Mouse (Mus musculus): Measurements from ENCODE around the gene Unc93b1. TPM values are rescaled to one million over a fixed set of nuclear protein-coding genes. Genes with fewer than 3 reads are reported as not detected.

Unc93b1 gene
- polyA plus RNA-seq, 1 experiment from 2014 or later, result 15.0 TPM

GRCm38 (mm10) chr19:3922661-3923371 is 12.2 kb upstream of the Unc93b1 start:
- WGBS, result 55% methylated on average over 10 of the region's 10 CpGs
- Histone ChIP-seq H3K36me3 (no peaks in the 10 kb centered on the region), H3K27me3 (no peaks in the 10 kb centered on the region), H3K27ac (no peak overlapping the region), H3K4me2 (replicated peaks) (no peak overlapping the region), H3K9ac (no peak overlapping the region), H3K9me3 (no peaks in the 10 kb centered on the region), H3K4me3 (no peak overlapping the region), H3K4me1 (peaks cover 11% of the 10 kb centered on the region; the same call in 1 of the 2 replicates)
- no peak for ATAC-seq (ENCODE audit: low FRiP score, low read depth)

DNA sequence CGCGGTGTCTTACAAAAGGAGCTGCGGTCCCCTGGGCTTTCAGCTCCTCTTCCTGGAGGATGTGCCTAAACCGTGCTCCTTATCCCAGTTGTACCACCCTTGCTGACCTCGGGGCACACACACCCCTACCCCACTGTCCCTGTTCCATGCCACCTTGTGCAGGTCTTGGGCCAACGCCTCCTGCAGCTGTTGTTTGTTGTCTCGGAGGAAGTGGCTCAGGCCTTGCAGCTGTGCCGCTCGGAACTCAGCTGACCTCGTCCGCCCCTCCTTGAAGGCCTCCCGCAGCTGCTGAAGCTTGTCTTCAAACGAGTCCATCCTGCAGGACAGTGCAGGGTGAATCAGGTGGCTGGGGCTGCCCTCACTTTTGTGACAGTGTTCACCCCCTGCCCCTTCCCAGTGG is 11.4 kb upstream of the Unc93b1 start:
- peak; percentile 31; the same call in 1 of the 2 replicates for ATAC-seq (ENCODE audit: low FRiP score, low read depth)
- Histone ChIP-seq H3K9ac (no peak overlapping the region), H3K27me3 (no peaks in the 10 kb centered on the region), H3K4me1 (peaks cover 11% of the 10 kb centered on the region; the same call in 1 of the 2 replicates), H3K27ac (peak overlapping the region; percentile 49; the same call in 1 of the 2 replicates), H3K9me3 (no peaks in the 10 kb centered on the region), H3K36me3 (no peaks in the 10 kb centered on the region), H3K4me2 (replicated peaks) (no peak overlapping the region), H3K4me3 (no peak overlapping the region)
- WGBS, result 56% methylated on average over 13 of the region's 13 CpGs

DNA sequence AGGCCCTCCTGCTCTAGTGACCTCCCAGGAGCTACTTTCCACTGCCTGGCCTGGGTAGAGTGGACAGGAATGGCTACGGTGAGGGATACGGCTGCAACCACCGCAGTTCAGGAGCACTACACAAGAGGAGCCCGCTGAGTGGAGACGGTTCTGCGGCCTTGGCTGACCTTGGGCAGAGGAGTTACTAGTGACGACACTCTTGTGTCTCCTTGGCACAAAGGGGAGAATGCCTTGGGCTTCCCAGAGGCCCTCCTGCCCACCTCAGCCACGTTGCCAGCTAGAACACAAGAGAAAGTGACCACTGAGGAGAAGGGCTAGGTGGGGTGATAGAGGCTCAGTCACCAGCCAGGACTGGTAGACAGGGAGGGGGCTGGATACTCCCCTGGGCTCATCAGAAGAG is 10.8 kb upstream of the Unc93b1 start:
- no peaks in the 10 kb centered on the region for H3K9me3 ChIP-seq
- no peak overlapping the region for H3K4me2 ChIP-seq (replicated peaks)
- no peaks in the 10 kb centered on the region for H3K36me3 ChIP-seq
- peaks cover 17% of the 10 kb centered on the region for H3K4me1 ChIP-seq
- no peak for ATAC-seq (ENCODE audit: low FRiP score, low read depth)
- no peaks in the 10 kb centered on the region for H3K27me3 ChIP-seq
- H3K9ac ChIP-seq, result no peak overlapping the region
- no peak overlapping the region for H3K4me3 ChIP-seq
- WGBS, result 84% methylated on average over 8 of the region's 8 CpGs
- H3K27ac ChIP-seq, result peak overlapping the region; percentile 49; the same call in 1 of the 2 replicates

GRCm38 (mm10) chr19:3924868-3925267 is 10.1 kb upstream of the Unc93b1 start:
- H3K9me3 ChIP-seq, result no peaks in the 10 kb centered on the region
- no peak for ATAC-seq (ENCODE audit: low FRiP score, low read depth)
- H3K36me3 ChIP-seq, result no peaks in the 10 kb centered on the region
- H3K9ac ChIP-seq, result no peak overlapping the region
- H3K27ac ChIP-seq, result no peak overlapping the region
- no peaks in the 10 kb centered on the region for H3K27me3 ChIP-seq
- H3K4me2 ChIP-seq (replicated peaks), result no peak overlapping the region
- WGBS, result 90% methylated on average over 7 of the region's 7 CpGs
- H3K4me1 ChIP-seq, result peaks cover 24% of the 10 kb centered on the region
- H3K4me3 ChIP-seq, result no peak overlapping the region

DNA sequence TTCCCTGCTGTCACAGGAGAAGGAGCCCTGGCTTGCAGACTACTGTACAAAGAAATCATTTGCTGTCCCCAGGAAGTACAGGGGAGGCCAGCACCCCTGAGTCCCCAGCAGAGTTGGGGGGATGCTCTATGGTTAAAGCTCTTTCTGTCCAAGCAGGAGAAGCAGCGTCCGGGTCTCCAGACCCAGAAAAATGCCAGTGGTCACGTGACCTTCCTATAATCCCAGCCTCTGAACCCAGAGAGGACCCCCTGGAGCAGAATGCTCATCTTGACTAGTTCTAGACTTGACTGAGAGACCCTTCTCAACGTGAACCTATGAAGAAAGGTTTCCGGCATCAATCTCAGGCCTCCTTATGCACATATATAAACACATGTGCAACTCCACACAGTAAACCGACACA is 9.1 kb upstream of the Unc93b1 start:
- 75% methylated on average over 6 of the region's 6 CpGs for WGBS
- Histone ChIP-seq H3K9ac (no peak overlapping the region), H3K4me1 (peaks cover 34% of the 10 kb centered on the region), H3K36me3 (no peaks in the 10 kb centered on the region), H3K27me3 (no peaks in the 10 kb centered on the region), H3K9me3 (no peaks in the 10 kb centered on the region), H3K4me2 (replicated peaks) (no peak overlapping the region), H3K4me3 (no peak overlapping the region), H3K27ac (no peak overlapping the region)
- ATAC-seq (ENCODE audit: low FRiP score, low read depth), result no peak

DNA sequence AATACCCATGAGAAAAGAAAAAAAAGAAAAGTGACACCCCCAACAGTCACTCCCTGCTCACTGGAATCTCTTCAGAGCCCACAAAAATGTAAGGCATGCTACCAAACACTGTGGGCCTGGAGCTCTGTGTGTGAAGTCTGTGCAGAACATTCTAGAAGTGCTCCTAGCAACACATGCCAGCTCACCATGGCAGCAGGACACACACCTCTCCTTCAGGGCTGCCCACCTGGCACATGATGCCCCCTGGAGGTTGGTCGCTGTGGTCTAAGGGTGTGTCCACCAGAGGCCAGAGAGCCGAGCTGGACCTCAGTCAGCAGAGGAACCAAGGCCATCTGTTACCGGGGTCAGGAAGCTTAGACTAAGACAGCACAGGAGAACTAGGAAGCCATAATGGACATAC is 8.7 kb upstream of the Unc93b1 start:
- H3K27ac ChIP-seq, result no peak overlapping the region
- no peaks in the 10 kb centered on the region for H3K27me3 ChIP-seq
- 70% methylated on average over 3 of the region's 3 CpGs for WGBS
- no peak overlapping the region for H3K4me3 ChIP-seq
- ATAC-seq (ENCODE audit: low FRiP score, low read depth), result no peak
- no peak overlapping the region for H3K9ac ChIP-seq
- H3K4me1 ChIP-seq, result peaks cover 34% of the 10 kb centered on the region
- H3K36me3 ChIP-seq, result no peaks in the 10 kb centered on the region
- no peaks in the 10 kb centered on the region for H3K9me3 ChIP-seq
- H3K4me2 ChIP-seq (replicated peaks), result no peak overlapping the region

DNA sequence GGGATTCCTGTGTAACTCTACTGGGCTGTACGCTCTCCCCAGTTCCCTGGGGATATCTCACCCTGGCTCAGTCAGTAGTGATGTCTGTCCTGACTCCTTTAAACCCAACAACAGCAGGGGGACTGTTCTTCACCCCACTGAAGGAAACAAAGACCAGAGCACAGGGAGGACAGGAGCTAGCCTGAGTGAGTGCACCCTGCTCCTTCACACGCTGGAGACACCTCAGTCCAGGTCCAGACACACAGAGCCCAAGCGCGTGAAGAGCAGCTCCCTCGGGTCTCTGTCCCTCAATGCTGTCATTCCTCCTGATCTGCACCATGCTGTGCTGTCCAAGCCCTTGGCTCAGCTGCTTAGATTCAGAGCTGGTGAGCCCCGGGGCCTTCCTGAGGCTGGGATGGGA is 8.3 kb upstream of the Unc93b1 start:
- Histone ChIP-seq H3K9me3 (no peaks in the 10 kb centered on the region), H3K9ac (no peak overlapping the region), H3K4me3 (no peak overlapping the region), H3K27ac (no peak overlapping the region), H3K4me1 (peaks cover 34% of the 10 kb centered on the region), H3K4me2 (replicated peaks) (no peak overlapping the region), H3K27me3 (no peaks in the 10 kb centered on the region), H3K36me3 (no peaks in the 10 kb centered on the region)
- WGBS, result 67% methylated on average over 6 of the region's 6 CpGs
- ATAC-seq (ENCODE audit: low FRiP score, low read depth), result no peak

- WGBS, result 83% methylated on average over 4 of the region's 4 CpGs
- Histone ChIP-seq H3K4me2 (replicated peaks) (no peak overlapping the region), H3K9ac (no peak overlapping the region), H3K9me3 (no peaks in the 10 kb centered on the region), H3K4me1 (peaks cover 34% of the 10 kb centered on the region), H3K36me3 (no peaks in the 10 kb centered on the region), H3K4me3 (no peak overlapping the region), H3K27me3 (no peaks in the 10 kb centered on the region), H3K27ac (no peak overlapping the region)
- ATAC-seq (ENCODE audit: low FRiP score, low read depth), result no peak
These were observed 7.0 kb upstream of the Unc93b1 start for GRCm38 (mm10) chr19:3927989-3928388.

DNA sequence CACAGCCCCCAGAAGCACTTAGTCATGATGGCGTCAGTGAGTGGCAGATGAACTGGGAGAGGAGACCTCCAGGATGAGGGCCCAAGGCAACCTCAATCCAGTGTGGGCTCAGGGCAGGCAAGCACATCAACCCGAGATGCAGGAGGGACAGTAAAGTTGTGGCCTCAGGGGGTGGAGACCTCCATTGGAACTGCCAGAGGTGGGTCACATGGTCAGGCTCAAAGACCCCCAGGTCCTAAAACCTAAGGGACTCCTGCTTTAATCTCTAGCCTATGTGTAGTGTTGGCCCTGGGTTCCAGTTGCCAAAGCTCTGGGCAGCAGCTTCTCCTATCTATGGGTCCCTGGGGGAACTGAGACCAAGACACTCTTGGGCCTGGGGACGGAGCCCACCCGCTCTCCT is 6.2 kb upstream of the Unc93b1 start:
- Histone ChIP-seq H3K27ac (peak overlapping the region; percentile 63; the same call in 1 of the 2 replicates), H3K36me3 (no peaks in the 10 kb centered on the region), H3K9me3 (no peaks in the 10 kb centered on the region), H3K4me3 (no peak overlapping the region), H3K4me1 (peaks cover 30% of the 10 kb centered on the region), H3K9ac (no peak overlapping the region), H3K4me2 (replicated peaks) (no peak overlapping the region), H3K27me3 (no peaks in the 10 kb centered on the region)
- no peak for ATAC-seq (ENCODE audit: low FRiP score, low read depth)
- 70% methylated on average over 4 of the region's 4 CpGs for WGBS

GRCm38 (mm10) chr19:3929211-3929941 is 5.6 kb upstream of the Unc93b1 start, which contains the start of gene Aldh3b1:
Gene Aldh3b1 (minus strand): TSS chr19:3929808.
- H3K9ac ChIP-seq, result no peak within 1 kb of the TSS

GRCm38 (mm10) chr19:3930262-3931057 is 4.5 kb upstream of the Unc93b1 start:
- Histone ChIP-seq H3K27ac (peak overlapping the region; percentile 63), H3K9me3 (no peaks in the 10 kb centered on the region), H3K4me3 (no peak overlapping the region), H3K4me1 (peaks cover 30% of the 10 kb centered on the region), H3K4me2 (replicated peaks) (no peak overlapping the region), H3K9ac (no peak overlapping the region), H3K27me3 (no peaks in the 10 kb centered on the region), H3K36me3 (no peaks in the 10 kb centered on the region)
- 71% methylated on average over 21 of the region's 21 CpGs for WGBS
- no peak for ATAC-seq (ENCODE audit: low FRiP score, low read depth)

More at GRCm38 (mm10) chr19:3929211-3929941, 5.6 kb upstream of the Unc93b1 start, which contains the start of gene Aldh3b1:
- H3K4me3 ChIP-seq, result no peak within 1 kb of the TSS
- peak within 1 kb of the TSS; percentile 5; the same call in 1 of the 2 replicates for H3K4me2 ChIP-seq (replicated peaks)
- H3K27ac ChIP-seq, result peak within 1 kb of the TSS; percentile 63
- no peaks in the 10 kb centered on the region for H3K36me3 ChIP-seq
- H3K9me3 ChIP-seq, result no peaks in the 10 kb centered on the region
- H3K27me3 ChIP-seq, result no peaks in the 10 kb centered on the region
- peak; percentile 44 for ATAC-seq (ENCODE audit: low FRiP score, low read depth)
- 54% methylated on average over 12 of the region's 12 CpGs for WGBS
- peaks cover 30% of the 10 kb centered on the region for H3K4me1 ChIP-seq

- no peak overlapping the region for H3K27ac ChIP-seq
- H3K4me1 ChIP-seq, result peaks cover 30% of the 10 kb centered on the region
- H3K4me2 ChIP-seq (replicated peaks), result no peak overlapping the region
- no peak for ATAC-seq (ENCODE audit: low FRiP score, low read depth)
- no peaks in the 10 kb centered on the region for H3K36me3 ChIP-seq
- 90% methylated on average over 9 of the region's 9 CpGs for WGBS
- H3K27me3 ChIP-seq, result peaks cover 3% of the 10 kb centered on the region; the same call in 1 of the 2 replicates
- H3K9me3 ChIP-seq, result no peaks in the 10 kb centered on the region
- H3K4me3 ChIP-seq, result no peak overlapping the region
- H3K9ac ChIP-seq, result no peak overlapping the region
These were observed 3.3 kb upstream of the Unc93b1 start for GRCm38 (mm10) chr19:3931716-3932115.
